Mouse (Mus musculus) lung, postnatal 0 days (tissue): ENCODE results near the gene Sarm1.

Experiments
- CTCF ChIP-seq: IDR thresholded peaks from 2 replicates; pipeline ENCODE4 v1.5.1; 2016; ENCODE audit warnings: antibody characterized with exemption, mild to moderate bottlenecking
- EP300 ChIP-seq: IDR thresholded peaks from 2 replicates; pipeline ENCODE4 v1.6.1; 2016; ENCODE audit warnings: antibody characterized with exemption, mild to moderate bottlenecking, control low read depth

- TF ChIP-seq CTCF (no peak), EP300 (no peak)
Measured at GRCm38 (mm10) chr11:78497544-78498522, at the start of gene Sarm1.
